Mouse (Mus musculus): Measurements from ENCODE around the gene Khnyn.

DNA sequence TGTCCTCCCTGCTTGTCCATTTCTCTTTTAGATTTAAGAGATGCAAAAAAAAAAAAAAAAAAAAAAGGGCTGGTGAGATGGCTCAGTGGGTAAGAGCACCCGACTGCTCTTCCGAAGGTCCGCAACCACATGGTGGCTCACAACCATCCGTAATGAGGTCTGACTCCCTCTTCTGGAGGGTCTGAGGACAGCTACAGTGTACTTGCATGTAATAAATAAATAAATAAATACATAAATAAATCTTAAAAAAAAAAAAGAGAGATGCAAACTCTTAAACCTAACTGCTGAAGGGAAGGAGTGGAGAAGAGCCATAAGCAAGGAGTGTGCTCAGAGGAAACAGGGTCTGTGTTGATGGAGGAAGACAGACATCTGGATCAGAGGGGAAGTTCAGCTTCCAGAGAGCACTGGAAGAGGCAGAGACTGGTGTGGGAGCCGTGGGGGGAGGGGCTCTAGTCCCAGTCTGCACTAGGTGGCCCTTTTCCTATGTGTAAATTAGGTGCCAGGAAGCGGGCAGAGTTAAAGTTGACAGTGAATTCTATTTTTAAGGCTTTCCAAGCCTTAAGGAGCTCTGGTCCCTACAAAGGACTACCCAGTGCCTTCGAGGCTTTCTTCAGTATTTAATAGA, 6.3 kb upstream of the Khnyn start:
- TF ChIP-seq POLR2AphosphoS2 (IDR thresholded peaks at IDR 0.05; ENCODE audit: insufficient read length, low read depth) (no peak), POLR2A (IDR thresholded peaks at IDR 0.05; ENCODE audit: insufficient read length, low read depth) (no peak), TCF12 (IDR thresholded peaks at IDR 0.05; ENCODE audit: insufficient read depth, poor library complexity, severe bottlenecking) (no peak), MAX (IDR thresholded peaks at IDR 0.05; ENCODE audit: low read depth) (no peak), USF1 (IDR thresholded peaks at IDR 0.05; ENCODE audit: low read depth) (no peak), MYOG (IDR thresholded peaks at IDR 0.05; ENCODE audit: control insufficient read depth in 1 of 3, insufficient read depth in 1 of 3, insufficient read length in 2 of 3, low read depth in 2 of 3) (no peak), MYOD1 (IDR thresholded peaks at IDR 0.05; ENCODE audit: control insufficient read depth in 1 of 3, insufficient read length in 2 of 3, low read depth in 2 of 3) (no peak), REST (IDR thresholded peaks at IDR 0.05; ENCODE audit: insufficient read depth, insufficient read length) (no peak), TCF3 (IDR thresholded peaks at IDR 0.05; ENCODE audit: insufficient read length, low read depth) (no peak), E2F4 (IDR thresholded peaks at IDR 0.05; ENCODE audit: insufficient read depth) (no peak)

Data from myocyte (in vitro differentiated cells).